Mouse (Mus musculus) right cerebral cortex, postnatal 4 days (tissue): ENCODE data around the gene Nudt17.
"Not testable (repeated sequence)": the region's sequence is repeated elsewhere in the genome, so short reads cannot be mapped to it uniquely, and the experiment has no call there.

Experiments used
- DNase-seq: peaks from one replicate; pipeline ENCODE4 v3.0.0-alpha.2; 2022

The Nudt17 gene

GRCm38 (mm10) chr3:96700376-96700775, 8.0 kb downstream of the Nudt17 start:
- no peak for DNase-seq

GRCm38 (mm10) chr3:96698993-96699690, 9.2 kb downstream of the Nudt17 start:
- DNase-seq = no peak

GRCm38 (mm10) chr3:96696766-96697732, 11.3 kb downstream of the Nudt17 start:
- peak; percentile 76 for DNase-seq

- DNase-seq = peak; percentile 45
These were observed 12.1 kb downstream of the Nudt17 start, which contains the start of gene Pias3 for GRCm38 (mm10) chr3:96696198-96696765. Pias3 (plus strand) TSS chr3:96696384.

- no peak for DNase-seq
These were observed 14.8 kb downstream of the Nudt17 start for GRCm38 (mm10) chr3:96693579-96693978.

GRCm38 (mm10) chr3:96692506-96692905, 15.9 kb downstream of the Nudt17 start:
- no peak for DNase-seq

- no peak for DNase-seq
These were observed 18.1 kb downstream of the Nudt17 start for GRCm38 (mm10) chr3:96690298-96690697.

- no peak for DNase-seq
These were observed 19.5 kb downstream of the Nudt17 start for GRCm38 (mm10) chr3:96688854-96689253.

- DNase-seq = not testable (repeated sequence)
These were observed 22.3 kb downstream of the Nudt17 start for GRCm38 (mm10) chr3:96686057-96686456.

GRCm38 (mm10) chr3:96684822-96685156, 23.6 kb downstream of the Nudt17 start:
- DNase-seq = no peak

GRCm38 (mm10) chr3:96684151-96684821, 24.1 kb downstream of the Nudt17 start:
- DNase-seq = no peak

- DNase-seq = no peak
These were observed 24.9 kb downstream of the Nudt17 start for GRCm38 (mm10) chr3:96683496-96683895.

GRCm38 (mm10) chr3:96680269-96680956, 27.9 kb downstream of the Nudt17 start:
- DNase-seq = no peak

- DNase-seq = no peak
These were observed 29.1 kb downstream of the Nudt17 start for GRCm38 (mm10) chr3:96679159-96679674.

GRCm38 (mm10) chr3:96678456-96678855, 29.9 kb downstream of the Nudt17 start:
- no peak for DNase-seq

GRCm38 (mm10) chr3:96675690-96676089, 32.7 kb downstream of the Nudt17 start:
- DNase-seq = no peak

GRCm38 (mm10) chr3:96675171-96675570, 33.2 kb downstream of the Nudt17 start:
- DNase-seq = no peak

- no peak for DNase-seq
These were observed 33.9 kb downstream of the Nudt17 start for GRCm38 (mm10) chr3:96674442-96674841.

- DNase-seq = no peak
These were observed 34.8 kb downstream of the Nudt17 start for GRCm38 (mm10) chr3:96673514-96673913.

- no peak for DNase-seq
These were observed 36.8 kb downstream of the Nudt17 start for GRCm38 (mm10) chr3:96671519-96671918.

GRCm38 (mm10) chr3:96669727-96670468, 38.5 kb downstream of the Nudt17 start, which contains the start of gene Ankrd35:
Ankrd35 (plus strand) TSS chr3:96670131.
- peak; percentile 62 for DNase-seq
